Mouse (Mus musculus) gastrocnemius, adult 8-10 months (tissue): ENCODE results near the gene Tmem253. TPM values are rescaled to one million over a fixed set of nuclear protein-coding genes. Genes with fewer than 3 reads are reported as not detected.

ENCODE experiments used
- total RNA-seq, 4 experiments: library from RNA; stranded (reverse); gene quantifications; 2 replicates each; pipeline ENCODE4 v1.2.4; 2022

Gene Tmem253
- total RNA-seq, 4 experiments from 2014 or later = 0.60 to 1.4 (median 1.2) TPM

Other genes with a start within 250 kb of the Tmem253 start
- gene Ang4, start 242.1 kb upstream of the Tmem253 start, total RNA-seq = not detected
- gene AY358078, start 215.6 kb upstream of the Tmem253 start, total RNA-seq = not detected
- not detected for gene Ear6, start 162.0 kb upstream of the Tmem253 start, total RNA-seq
- 10 to 100 TPM in 3 of 4 experiments, 1 to 10 TPM in 1; 8.6 to 14.7 (median 12.3) TPM for gene Mettl17, start 130.8 kb upstream of the Tmem253 start, total RNA-seq
- gene Slc39a2, start 122.8 kb upstream of the Tmem253 start, total RNA-seq = under 1 TPM; 0.11 to 0.48 (median 0.33) TPM
- 1,000 to 10,000 TPM; 1,880 to 2,007 (median 1,939) TPM for gene Ndrg2, start 101.5 kb upstream of the Tmem253 start, total RNA-seq
- 1 to 10 TPM in 3 of 4 experiments, under 1 TPM in 1; 0.92 to 1.7 (median 1.7) TPM for gene Tppp2, start 97.2 kb upstream of the Tmem253 start, total RNA-seq
- not detected for gene Rnase13, start 92.9 kb upstream of the Tmem253 start, total RNA-seq
- gene Arhgef40, start 30.9 kb upstream of the Tmem253 start, total RNA-seq = 1 to 10 TPM; 5.7 to 9.4 (median 6.2) TPM
- 10 to 100 TPM in 3 of 4 experiments, 1 to 10 TPM in 1; 9.9 to 14.0 (median 13.0) TPM for gene Zfp219, start 5.1 kb downstream of the Tmem253 start, total RNA-seq
- not detected for gene Olfr221, start 26.8 kb downstream of the Tmem253 start, total RNA-seq
- 10 to 100 TPM; 62.4 to 80.4 (median 71.9) TPM for gene Hnrnpc, start 88.4 kb downstream of the Tmem253 start, total RNA-seq
- gene Rpgrip1, start 95.0 kb downstream of the Tmem253 start, total RNA-seq = not detected
- gene Supt16, start 181.8 kb downstream of the Tmem253 start, total RNA-seq = 10 to 100 TPM; 10.4 to 14.4 (median 12.3) TPM
- 10 to 100 TPM; 24.5 to 42.9 (median 34.6) TPM for gene Chd8, start 242.1 kb downstream of the Tmem253 start, total RNA-seq